Mouse (Mus musculus) small intestine, adult 2 months (tissue): Measurements from ENCODE around the gene Msantd2. TPM values are rescaled to one million over a fixed set of nuclear protein-coding genes. Genes with fewer than 3 reads are reported as not detected.

Source experiments
- H3K27ac ChIP-seq: fragments of 200-500 bp; 2 replicates; pipeline ENCODE4 v1.5.1; 2012; ENCODE audit warnings: low read depth, low read length, control low read depth, inconsistent platforms; ENCODE audit not compliant: insufficient read depth
- H3K27me3 ChIP-seq: fragments of 200-500 bp; 2 replicates; pipeline ENCODE4 v1.6.1; 2012; ENCODE audit warnings: mild to moderate bottlenecking, moderate library complexity, low read length, inconsistent platforms; ENCODE audit not compliant: control insufficient read depth, insufficient read depth
- H3K36me3 ChIP-seq: fragments of 200-500 bp; 2 replicates; pipeline ENCODE4 v1.6.1; 2012; ENCODE audit warnings: mild to moderate bottlenecking, low read length, control low read depth, inconsistent platforms; ENCODE audit not compliant: control insufficient read depth, insufficient read depth
- H3K4me1 ChIP-seq: fragments of 200-500 bp; 2 replicates; pipeline ENCODE4 v1.6.1; 2012; ENCODE audit warnings: low read length, inconsistent platforms, mixed read lengths; ENCODE audit not compliant: control insufficient read depth, insufficient read depth, insufficient read length
- H3K4me3 ChIP-seq: fragments of 200-500 bp; 2 replicates; pipeline ENCODE4 v1.5.1; 2012; ENCODE audit warnings: low read depth, mild to moderate bottlenecking, control low read depth, inconsistent platforms, low read length, moderate library complexity
- CTCF ChIP-seq: fragments of 200-500 bp; IDR thresholded peaks from 2 replicates; pipeline ENCODE4 v1.5.1; 2012; ENCODE audit warnings: low read depth, mild to moderate bottlenecking, control low read depth, inconsistent platforms, low read length, moderate library complexity, mixed read lengths; ENCODE audit not compliant: insufficient replicate concordance, insufficient read length; ENCODE audit errors: extremely low read depth
- POLR2A ChIP-seq: fragments of 200-500 bp; IDR thresholded peaks from 2 replicates; pipeline ENCODE4 v1.6.1; 2012; ENCODE audit warnings: low read depth, mild to moderate bottlenecking, control low read depth, inconsistent platforms, low read length, moderate library complexity
- WGBS: fragments of 180-500 bp; shearing (Covaris S2); methylation state at CpG from one replicate; pipeline ENCODE4 v1.1.7; 2018; 5-methylcytosine and 5-hydroxymethylcytosine counted together
- polyA plus RNA-seq: library from polyadenylated mRNA; depleted of rRNA; stranded (reverse); fragments of >200 nt; gene quantifications from 2 replicates; pipeline ENCODE4 v1.2.3, GENCODE M21; 2012

Msantd2 gene
- polyA plus RNA-seq, 1 experiment: 16.2 TPM

- Histone ChIP-seq H3K4me3 (peak overlapping the region; percentile 63), H3K27ac (no peak overlapping the region), H3K36me3 (no peaks in the 10 kb centered on the region), H3K27me3 (no peaks in the 10 kb centered on the region), H3K4me1 (0 out of 2 replicates have a peak, but pooled peaks cover 3% of the 10 kb centered on the region)
- no peak for TF ChIP-seq POLR2A
- no peak for TF ChIP-seq CTCF
- WGBS: 27% methylated on average over 12 of the region's 12 CpGs
These were observed 54.8 kb downstream of the Msantd2 start for GRCm38 (mm10) chr9:37543869-37544440.

DNA sequence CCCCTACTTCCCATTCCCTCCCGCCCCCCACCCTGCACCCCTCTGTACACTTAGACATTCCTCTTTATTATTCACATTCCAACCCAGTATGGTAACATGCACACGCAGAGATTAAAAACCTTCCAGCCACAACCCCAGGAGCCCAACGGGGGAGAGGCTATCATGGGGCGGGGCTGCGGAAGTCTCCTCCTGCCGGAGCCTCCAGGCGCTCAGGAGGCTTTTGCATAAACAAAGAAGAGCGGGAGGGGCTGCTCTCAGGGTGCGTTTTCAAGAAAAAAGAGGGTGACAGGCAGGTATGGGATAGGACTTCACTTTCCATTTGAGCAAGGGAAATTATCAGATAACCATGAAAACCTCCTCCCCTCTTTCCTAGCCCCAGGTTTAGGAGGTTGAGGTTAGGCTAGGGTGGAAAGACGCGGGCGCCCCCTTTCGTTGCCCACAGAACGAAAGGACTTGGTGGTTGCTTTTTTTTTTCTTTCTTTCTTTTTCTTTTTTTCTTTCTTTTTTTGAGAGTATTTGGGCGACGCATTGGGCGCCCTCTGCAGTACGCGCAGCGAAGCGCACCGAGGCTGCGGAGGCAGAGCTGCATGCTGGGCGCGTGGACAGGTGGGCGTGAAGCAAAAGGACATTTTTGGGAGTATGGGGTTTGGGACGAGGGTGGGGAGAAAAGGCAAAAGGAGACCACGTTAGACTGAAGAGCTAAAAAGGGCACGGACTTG, 55.5 kb downstream of the Msantd2 start:
- Histone ChIP-seq H3K36me3 (no peaks in the 10 kb centered on the region), H3K4me1 (0 out of 2 replicates have a peak, but pooled peaks cover 3% of the 10 kb centered on the region), H3K27me3 (no peaks in the 10 kb centered on the region), H3K27ac (no peak overlapping the region), H3K4me3 (peak overlapping the region; percentile 63)
- TF ChIP-seq POLR2A (no peak), CTCF (peak; percentile 74; the same call in 1 of the 2 replicates)
- 4% methylated on average over 29 of the region's 29 CpGs for whole genome bisulfite sequencing

DNA sequence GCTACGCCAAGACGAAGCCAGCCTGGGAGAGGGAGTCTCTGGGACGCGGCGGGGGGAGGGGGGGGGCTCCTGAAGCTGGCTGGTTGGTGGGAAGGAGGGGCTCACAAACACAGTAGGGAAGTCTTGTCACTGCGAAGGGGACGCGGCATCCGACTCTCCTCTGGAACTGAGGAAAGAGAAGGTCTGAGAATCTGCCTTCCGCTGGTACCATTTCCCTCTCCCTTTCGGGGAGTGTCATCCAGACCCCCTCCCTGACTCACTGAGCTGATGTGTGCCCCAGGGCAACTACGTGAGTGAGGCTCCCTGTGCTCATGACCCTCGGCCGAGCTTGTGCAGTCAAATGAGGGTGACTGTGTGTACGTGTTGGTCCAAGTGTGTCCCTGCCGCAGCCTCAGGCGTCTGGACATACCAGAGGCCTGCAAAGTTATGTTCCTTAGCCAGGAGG, 56.1 kb downstream of the Msantd2 start:
- no peak for TF ChIP-seq POLR2A
- TF ChIP-seq CTCF: no peak

DNA sequence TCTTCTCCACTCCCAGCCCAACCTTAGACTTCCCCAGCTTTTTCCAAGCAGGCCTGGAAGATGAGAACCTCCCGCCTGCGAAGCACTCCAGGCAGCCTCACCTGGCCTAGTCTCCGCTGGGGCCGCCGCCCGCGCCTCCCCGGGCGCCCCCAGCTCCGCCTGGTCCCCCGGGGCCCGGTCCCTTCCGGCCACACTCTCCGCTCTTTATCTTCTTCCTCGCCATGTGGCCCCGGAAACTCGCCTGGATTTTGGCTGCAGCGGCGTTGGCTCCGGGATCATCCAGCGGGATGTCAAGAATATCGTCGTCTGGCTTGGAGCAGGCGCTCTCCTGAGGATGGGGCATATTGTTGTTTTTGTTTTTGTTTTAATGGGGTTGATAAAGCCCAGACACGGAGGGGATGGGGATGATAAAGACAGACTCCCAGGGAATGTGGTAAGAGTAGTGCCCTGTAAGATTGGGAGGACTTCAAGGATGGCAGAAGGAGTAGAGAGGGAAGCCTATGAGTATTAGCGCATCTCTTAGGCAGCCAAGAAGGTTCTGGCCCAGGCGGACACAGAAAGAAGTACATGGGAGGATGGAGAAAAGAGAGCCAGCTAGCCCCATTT, 56.8 kb downstream of the Msantd2 start:
- H3K36me3 ChIP-seq: no peaks in the 10 kb centered on the region
- H3K4me1 ChIP-seq: 0 out of 2 replicates have a peak, but pooled peaks cover 3% of the 10 kb centered on the region
- TF ChIP-seq POLR2A (no peak), CTCF (no peak)
- no peaks in the 10 kb centered on the region for H3K27me3 ChIP-seq
- no peak overlapping the region for H3K4me3 ChIP-seq
- no peak overlapping the region for H3K27ac ChIP-seq
- 70% methylated on average over 27 of the region's 27 CpGs for WGBS

More for the DNA sequence above, 56.1 kb downstream of the Msantd2 start:
- 0 out of 2 replicates have a peak, but pooled peaks cover 3% of the 10 kb centered on the region for H3K4me1 ChIP-seq
- no peaks in the 10 kb centered on the region for H3K27me3 ChIP-seq
- peak overlapping the region; percentile 63 for H3K4me3 ChIP-seq
- H3K36me3 ChIP-seq: no peaks in the 10 kb centered on the region
- 35% methylated on average over 17 of the region's 17 CpGs for WGBS
- H3K27ac ChIP-seq: no peak overlapping the region

DNA sequence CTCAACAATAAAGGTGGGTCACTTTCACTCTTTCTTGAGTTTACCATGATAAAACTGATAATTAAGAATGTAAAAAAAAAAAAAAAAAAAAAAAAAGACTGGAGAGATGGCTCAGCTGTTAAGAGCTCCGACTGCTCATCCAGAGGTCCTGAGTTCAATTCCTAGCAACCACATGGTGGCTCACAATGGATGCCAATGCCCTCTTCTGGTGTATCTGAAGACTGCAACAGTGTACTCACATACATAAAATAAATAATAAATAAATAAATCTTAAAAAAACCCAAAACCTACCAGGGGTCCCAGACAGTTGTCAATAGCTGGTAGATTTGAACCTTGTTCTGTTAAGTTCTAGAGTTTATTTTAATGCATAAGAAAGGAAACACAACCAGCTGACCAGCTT, 57.8 kb downstream of the Msantd2 start:
- WGBS: 62% methylated on average over 1 of the region's 1 CpGs
- no peak overlapping the region for H3K4me3 ChIP-seq
- TF ChIP-seq CTCF (no peak), POLR2A (no peak)
- peaks cover 3% of the 10 kb centered on the region; the same call in 1 of the 2 replicates for H3K4me1 ChIP-seq
- peaks cover 5% of the 10 kb centered on the region for H3K27me3 ChIP-seq
- H3K36me3 ChIP-seq: no peaks in the 10 kb centered on the region
- no peak overlapping the region for H3K27ac ChIP-seq

DNA sequence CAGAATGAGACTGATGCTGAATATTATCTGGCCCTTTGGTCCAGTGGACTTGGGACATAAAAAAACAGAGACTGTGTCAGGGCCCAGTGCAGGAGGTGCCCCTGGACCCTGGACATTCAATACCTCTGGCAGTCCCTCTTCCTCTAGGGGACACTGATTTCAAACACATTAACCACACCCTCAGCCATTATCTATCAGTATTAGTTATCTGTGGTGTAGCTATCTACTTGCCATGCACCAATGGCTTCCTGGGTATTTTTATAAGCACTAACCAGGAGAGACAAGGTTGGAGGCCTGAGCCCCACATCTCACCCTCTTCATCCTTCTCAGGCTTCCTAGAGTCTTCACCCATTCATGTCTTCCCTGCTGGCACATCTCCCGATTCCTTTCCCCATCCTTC, 61.3 kb downstream of the Msantd2 start:
- H3K36me3 ChIP-seq: no peaks in the 10 kb centered on the region
- TF ChIP-seq CTCF: no peak
- no peak for TF ChIP-seq POLR2A
- 66% methylated on average over 1 of the region's 1 CpGs for WGBS
- no peak overlapping the region for H3K4me3 ChIP-seq
- H3K27ac ChIP-seq: no peak overlapping the region
- H3K4me1 ChIP-seq: peaks cover 5% of the 10 kb centered on the region
- H3K27me3 ChIP-seq: peaks cover 9% of the 10 kb centered on the region
